Mouse (Mus musculus) bone marrow, adult 2 months (tissue): ENCODE measurements around the gene Rreb1.

Experiments
- CTCF ChIP-seq: fragments of 200-500 bp; IDR thresholded peaks from 2 replicates; pipeline ENCODE4 v1.5.1; 2011; ENCODE audit warnings: low read length, control low read depth; ENCODE audit not compliant: control insufficient read depth, insufficient read depth
- POLR2A ChIP-seq: fragments of 200-500 bp; IDR thresholded peaks from 2 replicates; pipeline ENCODE4 v1.6.1; 2011; ENCODE audit warnings: low read depth, mild to moderate bottlenecking, control low read depth, low read length, borderline replicate concordance; ENCODE audit not compliant: control insufficient read depth

GRCm38 (mm10) chr13:37908493-37908892 is 130.3 kb downstream of the Rreb1 start:
- TF ChIP-seq CTCF = no peak
- no peak for TF ChIP-seq POLR2A
